Mouse (Mus musculus): ENCODE data around the gene Gm28845. TPM values are rescaled to one million over a fixed set of nuclear protein-coding genes. Genes with fewer than 3 reads are reported as not detected.
"Not testable (repeated sequence)": the region's sequence is repeated elsewhere in the genome, so short reads cannot be mapped to it uniquely, and the experiment has no call there.

Gene Gm28845
- polyA plus RNA-seq, 1 experiment from 2014 or later: not detected

DNA sequence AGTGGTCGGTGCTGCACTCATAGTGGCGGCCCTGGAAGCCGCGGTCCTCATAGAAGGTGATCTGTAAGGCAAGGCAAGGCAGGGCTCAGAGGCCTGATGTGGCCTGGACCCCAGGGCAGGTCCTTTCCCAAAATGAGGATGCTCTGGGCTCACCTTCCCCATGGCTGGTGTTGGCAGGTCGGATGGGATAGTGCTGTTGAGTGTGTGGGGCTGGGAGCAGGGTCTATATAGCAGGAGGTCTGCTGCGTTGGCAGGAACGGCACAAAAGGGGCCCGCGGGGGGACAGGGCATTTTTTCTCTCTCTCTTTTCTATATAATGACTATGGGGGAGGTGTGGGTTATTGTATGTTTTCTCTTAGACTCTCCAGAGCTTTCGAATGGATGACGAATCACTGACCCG lies 68.4 kb downstream of the Gm28845 start, which contains the start of gene Cryge:
Cryge (minus strand) TSS at position 198 of the 400 bp plus-strand sequence.
- H3K4me3 ChIP-seq; H3K4me2 ChIP-seq; H3K36me3 ChIP-seq; H3K9me3 ChIP-seq; ATAC-seq (ENCODE audit: borderline replicate concordance, extremely low read depth, low FRiP score, low TSS enrichment); H3K27ac ChIP-seq; H3K27me3 ChIP-seq; H3K9ac ChIP-seq; H3K4me1 ChIP-seq: not testable (repeated sequence)
- 52% methylated on average over 11 of the region's 12 CpGs for WGBS

Other genes starting within 250 kb of the Gm28845 start
- 5.9 and 8.1 TPM in 2 replicates for gene Plekhm3, start 162.7 kb downstream of the Gm28845 start, polyA plus RNA-seq (2015; fragmentation: Nextera tagmentation; extraction: Ambion mirVana)
- gene Akr1cl, start 86.8 kb downstream of the Gm28845 start, polyA plus RNA-seq (2015; fragmentation: Nextera tagmentation; extraction: Ambion mirVana): 0.25 and 0.26 TPM in 2 replicates
- gene Cryge, start 68.4 kb downstream of the Gm28845 start, polyA plus RNA-seq (2015; fragmentation: Nextera tagmentation; extraction: Ambion mirVana): not detected in 2 replicates
- not detected in 2 replicates for gene Crygd, start 56.1 kb downstream of the Gm28845 start, polyA plus RNA-seq (2015; fragmentation: Nextera tagmentation; extraction: Ambion mirVana)
- gene Crygc, start 45.9 kb downstream of the Gm28845 start, polyA plus RNA-seq (2015; fragmentation: Nextera tagmentation; extraction: Ambion mirVana): not detected in 2 replicates
- not detected in 2 replicates for gene Crygb, start 37.3 kb downstream of the Gm28845 start, polyA plus RNA-seq (2015; fragmentation: Nextera tagmentation; extraction: Ambion mirVana)
- gene Cryga, start 16.2 kb downstream of the Gm28845 start, polyA plus RNA-seq (2015; fragmentation: Nextera tagmentation; extraction: Ambion mirVana): not detected in 2 replicates
- 0.20 and 0.27 TPM in 2 replicates for gene D630023F18Rik, start 3.7 kb upstream of the Gm28845 start, polyA plus RNA-seq (2015; fragmentation: Nextera tagmentation; extraction: Ambion mirVana)
- gene Idh1, start 66.9 kb upstream of the Gm28845 start, polyA plus RNA-seq (2015; fragmentation: Nextera tagmentation; extraction: Ambion mirVana): 115 and 119 TPM in 2 replicates
- 8.7 and 8.9 TPM in 2 replicates for gene Pikfyve, start 67.1 kb upstream of the Gm28845 start, polyA plus RNA-seq (2015; fragmentation: Nextera tagmentation; extraction: Ambion mirVana)
- not detected in 2 replicates for gene Pth2r, start 162.5 kb upstream of the Gm28845 start, polyA plus RNA-seq (2015; fragmentation: Nextera tagmentation; extraction: Ambion mirVana)

Data from lung, embryonic 15.5 days (tissue).